Mouse (Mus musculus): Measurements from ENCODE around the gene Sestd1. TPM values are rescaled to one million over a fixed set of nuclear protein-coding genes. Genes with fewer than 3 reads are reported as not detected.

Gene Sestd1
- 4.6 and 5.3 TPM in 2 replicates for polyA plus RNA-seq (2014; fragmentation: Nextera tagmentation; extraction: Ambion mirVana)

- no peak within 1 kb of the TSS for H3K27ac ChIP-seq (ENCODE audit: low read depth, low read length)
- no peaks in the 10 kb centered on the region for H3K27me3 ChIP-seq (replicated peaks; ENCODE audit: control insufficient read depth, insufficient read depth, low read length)
- H3K36me3 ChIP-seq (ENCODE audit: control insufficient read depth, insufficient read depth, low read length) = no peaks in the 10 kb centered on the region
- no peaks in the 10 kb centered on the region for H3K4me1 ChIP-seq (replicated peaks; ENCODE audit: control insufficient read depth, insufficient read depth, low read length)
- H3K9me3 ChIP-seq (ENCODE audit: control insufficient read depth, low read length) = no peaks in the 10 kb centered on the region
- 5% methylated on average over 48 of the region's 73 CpGs for WGBS
- peak; percentile 73 for DNase-seq (ENCODE audit: low spot score)
- H3K9ac ChIP-seq (ENCODE audit: low read depth, low read length) = peak within 1 kb of the TSS; percentile 63
- peak within 1 kb of the TSS; percentile 86 for H3K4me2 ChIP-seq
- ATAC-seq (replicated peaks; ENCODE audit: low FRiP score) = peak; percentile 81
- peak within 1 kb of the TSS; percentile 74 for H3K4me3 ChIP-seq (ENCODE audit: low read depth, low read length)
These were observed at the start of gene Sestd1 for GRCm38 (mm10) chr2:77280512-77281409. Gene Sestd1 (minus strand): TSS chr2:77280592.

GRCm38 (mm10) chr2:77327246-77327645 is 46.9 kb upstream of the Sestd1 start:
- Histone ChIP-seq H3K4me1 (replicated peaks; ENCODE audit: control insufficient read depth, insufficient read depth, low read length) (no peaks in the 10 kb centered on the region), H3K27me3 (replicated peaks; ENCODE audit: control insufficient read depth, insufficient read depth, low read length) (no peaks in the 10 kb centered on the region), H3K9ac (ENCODE audit: low read depth, low read length) (no peak overlapping the region), H3K4me2 (no peak overlapping the region), H3K9me3 (ENCODE audit: control insufficient read depth, low read length) (no peaks in the 10 kb centered on the region), H3K4me3 (ENCODE audit: low read depth, low read length) (no peak overlapping the region), H3K36me3 (ENCODE audit: control insufficient read depth, insufficient read depth, low read length) (no peaks in the 10 kb centered on the region), H3K27ac (ENCODE audit: low read depth, low read length) (no peak overlapping the region)
- ATAC-seq (replicated peaks; ENCODE audit: low FRiP score) (no peak), DNase-seq (ENCODE audit: low spot score) (no peak)
- WGBS = 50% methylated on average over 3 of the region's 3 CpGs

- H3K27me3 ChIP-seq (replicated peaks; ENCODE audit: control insufficient read depth, insufficient read depth, low read length) = no peaks in the 10 kb centered on the region
- no peaks in the 10 kb centered on the region for H3K9me3 ChIP-seq (ENCODE audit: control insufficient read depth, low read length)
- no peaks in the 10 kb centered on the region for H3K4me1 ChIP-seq (replicated peaks; ENCODE audit: control insufficient read depth, insufficient read depth, low read length)
- 45% methylated on average over 6 of the region's 6 CpGs for WGBS
- H3K9ac ChIP-seq (ENCODE audit: low read depth, low read length) = no peak overlapping the region
- H3K36me3 ChIP-seq (ENCODE audit: control insufficient read depth, insufficient read depth, low read length) = no peaks in the 10 kb centered on the region
- no peak overlapping the region for H3K27ac ChIP-seq (ENCODE audit: low read depth, low read length)
- DNase-seq (ENCODE audit: low spot score) = no peak
- no peak for ATAC-seq (replicated peaks; ENCODE audit: low FRiP score)
- no peak overlapping the region for H3K4me2 ChIP-seq
- H3K4me3 ChIP-seq (ENCODE audit: low read depth, low read length) = no peak overlapping the region
These were observed 43.3 kb upstream of the Sestd1 start for GRCm38 (mm10) chr2:77323739-77324138.

- Histone ChIP-seq H3K4me1 (replicated peaks; ENCODE audit: control insufficient read depth, insufficient read depth, low read length) (no peaks in the 10 kb centered on the region), H3K9me3 (ENCODE audit: control insufficient read depth, low read length) (no peaks in the 10 kb centered on the region), H3K27ac (ENCODE audit: low read depth, low read length) (no peak overlapping the region), H3K9ac (ENCODE audit: low read depth, low read length) (no peak overlapping the region), H3K27me3 (replicated peaks; ENCODE audit: control insufficient read depth, insufficient read depth, low read length) (no peaks in the 10 kb centered on the region), H3K4me3 (ENCODE audit: low read depth, low read length) (no peak overlapping the region), H3K36me3 (ENCODE audit: control insufficient read depth, insufficient read depth, low read length) (no peaks in the 10 kb centered on the region), H3K4me2 (no peak overlapping the region)
- DNase-seq (ENCODE audit: low spot score) (no peak), ATAC-seq (replicated peaks; ENCODE audit: low FRiP score) (no peak)
- WGBS = 79% methylated on average over 9 of the region's 9 CpGs
These were observed 42.8 kb upstream of the Sestd1 start for GRCm38 (mm10) chr2:77323156-77323555.

- no peak for DNase-seq (ENCODE audit: low spot score)
- no peak overlapping the region for H3K27ac ChIP-seq (ENCODE audit: low read depth, low read length)
- WGBS = 90% methylated on average over 5 of the region's 5 CpGs
These were observed 38.8 kb upstream of the Sestd1 start for GRCm38 (mm10) chr2:77319196-77319595.

GRCm38 (mm10) chr2:77316961-77317360 is 36.6 kb upstream of the Sestd1 start:
- no peaks in the 10 kb centered on the region for H3K9me3 ChIP-seq (ENCODE audit: control insufficient read depth, low read length)
- H3K27me3 ChIP-seq (replicated peaks; ENCODE audit: control insufficient read depth, insufficient read depth, low read length) = no peaks in the 10 kb centered on the region
- 57% methylated on average over 7 of the region's 7 CpGs for WGBS
- H3K9ac ChIP-seq (ENCODE audit: low read depth, low read length) = no peak overlapping the region
- H3K36me3 ChIP-seq (ENCODE audit: control insufficient read depth, insufficient read depth, low read length) = no peaks in the 10 kb centered on the region
- no peaks in the 10 kb centered on the region for H3K4me1 ChIP-seq (replicated peaks; ENCODE audit: control insufficient read depth, insufficient read depth, low read length)
- DNase-seq (ENCODE audit: low spot score) (no peak), ATAC-seq (replicated peaks; ENCODE audit: low FRiP score) (no peak)
- H3K4me3 ChIP-seq (ENCODE audit: low read depth, low read length) = no peak overlapping the region
- no peak overlapping the region for H3K27ac ChIP-seq (ENCODE audit: low read depth, low read length)
- no peak overlapping the region for H3K4me2 ChIP-seq

More at GRCm38 (mm10) chr2:77319196-77319595, 38.8 kb upstream of the Sestd1 start:
- no peak overlapping the region for H3K4me2 ChIP-seq
- no peak overlapping the region for H3K9ac ChIP-seq (ENCODE audit: low read depth, low read length)
- no peaks in the 10 kb centered on the region for H3K4me1 ChIP-seq (replicated peaks; ENCODE audit: control insufficient read depth, insufficient read depth, low read length)
- no peak for ATAC-seq (replicated peaks; ENCODE audit: low FRiP score)
- no peaks in the 10 kb centered on the region for H3K36me3 ChIP-seq (ENCODE audit: control insufficient read depth, insufficient read depth, low read length)
- no peaks in the 10 kb centered on the region for H3K9me3 ChIP-seq (ENCODE audit: control insufficient read depth, low read length)
- no peak overlapping the region for H3K4me3 ChIP-seq (ENCODE audit: low read depth, low read length)
- H3K27me3 ChIP-seq (replicated peaks; ENCODE audit: control insufficient read depth, insufficient read depth, low read length) = no peaks in the 10 kb centered on the region

GRCm38 (mm10) chr2:77313846-77314245 is 33.5 kb upstream of the Sestd1 start:
- Histone ChIP-seq H3K4me2 (no peak overlapping the region), H3K9ac (ENCODE audit: low read depth, low read length) (no peak overlapping the region), H3K4me1 (replicated peaks; ENCODE audit: control insufficient read depth, insufficient read depth, low read length) (no peaks in the 10 kb centered on the region), H3K27ac (ENCODE audit: low read depth, low read length) (no peak overlapping the region), H3K36me3 (ENCODE audit: control insufficient read depth, insufficient read depth, low read length) (no peaks in the 10 kb centered on the region), H3K27me3 (replicated peaks; ENCODE audit: control insufficient read depth, insufficient read depth, low read length) (no peaks in the 10 kb centered on the region), H3K9me3 (ENCODE audit: control insufficient read depth, low read length) (no peaks in the 10 kb centered on the region), H3K4me3 (ENCODE audit: low read depth, low read length) (no peak overlapping the region)
- ATAC-seq (replicated peaks; ENCODE audit: low FRiP score) = no peak
- DNase-seq (ENCODE audit: low spot score) = no peak
- 82% methylated on average over 10 of the region's 10 CpGs for WGBS

- Histone ChIP-seq H3K9ac (ENCODE audit: low read depth, low read length) (no peak overlapping the region), H3K36me3 (ENCODE audit: control insufficient read depth, insufficient read depth, low read length) (no peaks in the 10 kb centered on the region), H3K4me3 (ENCODE audit: low read depth, low read length) (no peak overlapping the region), H3K27ac (ENCODE audit: low read depth, low read length) (no peak overlapping the region), H3K4me1 (replicated peaks; ENCODE audit: control insufficient read depth, insufficient read depth, low read length) (no peaks in the 10 kb centered on the region), H3K27me3 (replicated peaks; ENCODE audit: control insufficient read depth, insufficient read depth, low read length) (no peaks in the 10 kb centered on the region), H3K4me2 (no peak overlapping the region), H3K9me3 (ENCODE audit: control insufficient read depth, low read length) (no peaks in the 10 kb centered on the region)
- no peak for ATAC-seq (replicated peaks; ENCODE audit: low FRiP score)
- WGBS = 64% methylated on average over 9 of the region's 9 CpGs
- DNase-seq (ENCODE audit: low spot score) = no peak
These were observed 32.2 kb upstream of the Sestd1 start for GRCm38 (mm10) chr2:77312616-77313015.

GRCm38 (mm10) chr2:77309313-77309712 is 28.9 kb upstream of the Sestd1 start:
- no peak overlapping the region for H3K4me3 ChIP-seq (ENCODE audit: low read depth, low read length)
- H3K4me1 ChIP-seq (replicated peaks; ENCODE audit: control insufficient read depth, insufficient read depth, low read length) = no peaks in the 10 kb centered on the region
- H3K9me3 ChIP-seq (ENCODE audit: control insufficient read depth, low read length) = no peaks in the 10 kb centered on the region
- DNase-seq (ENCODE audit: low spot score) (peak; percentile 51), ATAC-seq (replicated peaks; ENCODE audit: low FRiP score) (no peak)
- no peak overlapping the region for H3K9ac ChIP-seq (ENCODE audit: low read depth, low read length)
- no peak overlapping the region for H3K27ac ChIP-seq (ENCODE audit: low read depth, low read length)
- no peak overlapping the region for H3K4me2 ChIP-seq
- H3K27me3 ChIP-seq (replicated peaks; ENCODE audit: control insufficient read depth, insufficient read depth, low read length) = no peaks in the 10 kb centered on the region
- WGBS = 44% methylated on average over 7 of the region's 7 CpGs
- H3K36me3 ChIP-seq (ENCODE audit: control insufficient read depth, insufficient read depth, low read length) = no peaks in the 10 kb centered on the region
